Mouse (Mus musculus) kidney, postnatal 0 days (tissue): ENCODE measurements around the gene Axdnd1. TPM values are rescaled to one million over a fixed set of nuclear protein-coding genes. Genes with fewer than 3 reads are reported as not detected.
A peak's percentile ranks its signal among the peaks of the same experiment; 100 is the strongest.

Experiments used
- ATAC-seq: fragments of 200-750 bp; cut with Nextera tagmentation; replicated peaks from 2 replicates; pipeline ENCODE4 v1.8.0; 2017; ENCODE audit warnings: low read depth, moderate number of reproducible peaks, moderate TSS enrichment, moderate library complexity; ENCODE audit not compliant: low FRiP score
- DNase-seq: peaks from one replicate; pipeline ENCODE4 v3.0.0-alpha.2; 2016; ENCODE audit warnings: low spot score
- H3K27ac ChIP-seq: fragments of 300-500 bp; sonication (generic); 2 replicates; pipeline ENCODE4 v1.5.1; 2014; ENCODE audit warnings: mild to moderate bottlenecking
- H3K27me3 ChIP-seq: fragments of 300-500 bp; sonication (generic); 2 replicates; pipeline ENCODE4 v1.6.1; 2014; ENCODE audit warnings: low read length, mixed read lengths; ENCODE audit not compliant: insufficient read depth
- H3K36me3 ChIP-seq: fragments of 300-500 bp; sonication (generic); 2 replicates; pipeline ENCODE4 v1.6.1; 2014; ENCODE audit warnings: low read length, mixed read lengths; ENCODE audit not compliant: insufficient read depth
- H3K4me1 ChIP-seq: fragments of 300-500 bp; sonication (generic); replicated peaks from 2 replicates; pipeline ENCODE4 v1.6.1; 2014; ENCODE audit warnings: antibody characterized with exemption, low read length, mixed read lengths; ENCODE audit not compliant: insufficient read depth
- H3K4me2 ChIP-seq: fragments of 300-500 bp; sonication (generic); 2 replicates; pipeline ENCODE4 v1.6.1; 2014; ENCODE audit warnings: mild to moderate bottlenecking, low read length, moderate library complexity, mixed read lengths
- H3K4me3 ChIP-seq: fragments of 300-500 bp; sonication (generic); replicated peaks from 2 replicates; pipeline ENCODE4 v1.5.1; 2014; ENCODE audit warnings: low read depth, low read length
- H3K9ac ChIP-seq: fragments of 300-500 bp; sonication (generic); 2 replicates; pipeline ENCODE4 v1.6.1; 2014; ENCODE audit warnings: low read depth, low read length
- H3K9me3 ChIP-seq: fragments of 300-500 bp; sonication (generic); replicated peaks from 2 replicates; pipeline ENCODE4 v1.6.1; 2016; ENCODE audit warnings: low read length, inconsistent platforms, mixed read lengths
- CTCF ChIP-seq: IDR thresholded peaks from 2 replicates; pipeline ENCODE4 v1.5.1; 2016; ENCODE audit warnings: antibody characterized with exemption, low read depth, mild to moderate bottlenecking, moderate library complexity
- WGBS: fragments of 180-500 bp; shearing (Covaris S2); extraction: QIAGEN DNeasy Blood & Tissue Kit; methylation state at CpG from one replicate; pipeline ENCODE4 v1.1.7; 2014; 5-methylcytosine and 5-hydroxymethylcytosine counted together
- polyA plus RNA-seq: library from polyadenylated mRNA; unstranded; fragments of >200 nt; fragmentation: Nextera tagmentation; extraction: Ambion mirVana; gene quantifications from 2 replicates; pipeline ENCODE4 v1.2.1, GENCODE M21; 2015

Gene Axdnd1
- polyA plus RNA-seq, 1 experiment from 2014 or later, result 0.11 TPM

DNA sequence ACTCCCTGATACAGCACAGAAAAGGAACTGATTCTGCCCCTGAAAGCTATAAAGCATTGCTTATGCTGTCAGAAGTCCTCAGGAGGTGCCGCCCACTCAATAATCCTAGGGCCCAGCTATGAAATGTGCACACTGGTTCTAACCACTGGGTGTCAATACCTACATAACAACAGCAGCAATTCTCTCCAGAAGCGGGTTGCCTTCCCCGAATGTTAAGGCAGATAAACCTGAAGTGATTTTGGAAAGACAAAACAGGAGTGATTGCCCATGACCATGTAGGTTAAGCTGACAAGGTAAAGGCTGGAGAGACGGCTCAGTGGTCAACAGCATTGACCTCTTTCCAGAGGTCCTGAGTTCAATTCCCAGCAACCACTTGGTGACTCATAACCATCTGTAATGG lies 4.8 kb upstream of the Axdnd1 start:
- H3K27me3 ChIP-seq, result no peaks in the 10 kb centered on the region
- H3K4me1 ChIP-seq, result no peaks in the 10 kb centered on the region
- H3K36me3 ChIP-seq, result 0 out of 2 replicates have a peak, but pooled peaks cover 2% of the 10 kb centered on the region
- no peak overlapping the region for H3K9ac ChIP-seq
- no peaks in the 10 kb centered on the region for H3K9me3 ChIP-seq
- H3K4me3 ChIP-seq, result no peak overlapping the region
- no peak for ATAC-seq
- TF ChIP-seq CTCF, result no peak
- DNase-seq, result no peak
- no peak overlapping the region for H3K4me2 ChIP-seq
- no peak overlapping the region for H3K27ac ChIP-seq
- 89% methylated on average over 4 of the region's 4 CpGs for WGBS

DNA sequence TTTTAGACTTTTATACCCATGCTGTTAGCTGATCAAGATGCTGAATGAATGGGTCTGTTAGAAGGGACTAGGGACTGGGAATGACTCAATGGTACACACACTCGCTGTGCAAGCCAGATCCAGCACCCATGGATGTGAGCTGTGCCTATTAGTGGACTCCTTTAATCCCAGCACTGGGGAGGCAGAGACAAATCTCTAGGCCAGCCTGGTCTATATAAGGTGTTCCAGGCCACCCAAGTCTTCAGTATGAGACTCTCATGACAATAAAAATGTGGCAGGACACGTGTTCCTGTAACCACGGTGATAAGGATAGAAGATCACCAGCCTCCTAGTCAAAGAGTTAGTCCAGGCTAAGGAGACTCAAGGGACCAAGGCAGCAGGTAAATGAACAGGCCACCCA lies 3.1 kb upstream of the Axdnd1 start:
- ATAC-seq, result no peak
- WGBS, result 94% methylated on average over 3 of the region's 3 CpGs
- no peaks in the 10 kb centered on the region for H3K9me3 ChIP-seq
- H3K4me1 ChIP-seq, result no peaks in the 10 kb centered on the region
- TF ChIP-seq CTCF, result no peak
- H3K9ac ChIP-seq, result no peak overlapping the region
- H3K4me3 ChIP-seq, result no peak overlapping the region
- no peaks in the 10 kb centered on the region for H3K27me3 ChIP-seq
- no peak for DNase-seq
- no peak overlapping the region for H3K4me2 ChIP-seq
- H3K27ac ChIP-seq, result no peak overlapping the region
- H3K36me3 ChIP-seq, result 0 out of 2 replicates have a peak, but pooled peaks cover 2% of the 10 kb centered on the region

DNA sequence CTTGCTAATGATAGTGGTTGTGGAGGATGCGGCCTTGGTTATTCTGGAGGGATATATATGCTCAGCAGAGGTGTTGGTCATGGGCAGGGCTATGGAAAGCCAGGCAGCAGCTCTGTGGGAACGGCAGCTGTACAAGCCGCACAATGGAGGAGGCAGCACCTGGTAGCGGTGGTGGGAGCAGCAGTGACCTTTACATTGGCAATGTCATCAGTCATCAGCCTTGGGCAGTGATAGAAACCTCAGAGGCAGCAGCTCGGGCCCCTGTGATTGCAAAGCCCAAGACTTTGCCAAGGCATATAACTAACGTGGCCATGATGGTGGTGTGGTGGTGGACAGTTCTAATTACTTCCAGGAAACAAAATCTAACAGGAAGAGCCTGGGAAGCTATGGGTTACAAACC lies 2.5 kb upstream of the Axdnd1 start:
- Histone ChIP-seq H3K27me3 (no peaks in the 10 kb centered on the region), H3K9me3 (no peaks in the 10 kb centered on the region), H3K36me3 (0 out of 2 replicates have a peak, but pooled peaks cover 2% of the 10 kb centered on the region), H3K9ac (no peak overlapping the region), H3K4me1 (no peaks in the 10 kb centered on the region), H3K4me3 (no peak overlapping the region), H3K4me2 (no peak overlapping the region), H3K27ac (no peak overlapping the region)
- WGBS, result 87% methylated on average over 6 of the region's 6 CpGs
- no peak for DNase-seq
- ATAC-seq, result no peak
- TF ChIP-seq CTCF, result no peak

DNA sequence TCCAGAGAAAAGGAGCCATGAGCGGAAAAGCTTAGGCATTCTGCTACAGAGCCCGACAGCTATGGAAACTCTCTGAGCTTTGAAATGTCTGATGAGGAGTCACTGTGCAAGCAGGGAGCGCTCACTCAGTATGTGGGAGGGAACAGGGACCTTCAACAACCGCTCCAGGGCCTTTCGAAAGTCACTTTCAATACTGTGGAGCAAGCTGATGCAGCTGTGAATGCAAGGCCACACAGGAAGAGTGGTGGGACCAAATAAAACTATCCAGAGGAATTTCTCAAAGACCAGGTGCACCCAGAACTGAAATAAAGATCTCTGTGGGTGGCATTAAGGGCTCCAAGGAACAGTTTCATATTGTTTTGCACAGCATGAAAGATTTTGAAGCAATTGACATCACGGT lies 1.9 kb upstream of the Axdnd1 start:
- no peaks in the 10 kb centered on the region for H3K9me3 ChIP-seq
- ATAC-seq (no peak), DNase-seq (no peak)
- H3K4me1 ChIP-seq, result no peaks in the 10 kb centered on the region
- TF ChIP-seq CTCF, result no peak
- no peak overlapping the region for H3K27ac ChIP-seq
- 0 out of 2 replicates have a peak, but pooled peaks cover 1% of the 10 kb centered on the region for H3K36me3 ChIP-seq
- H3K4me3 ChIP-seq, result no peak overlapping the region
- WGBS, result 70% methylated on average over 6 of the region's 6 CpGs
- H3K4me2 ChIP-seq, result no peak overlapping the region
- H3K27me3 ChIP-seq, result no peaks in the 10 kb centered on the region
- no peak overlapping the region for H3K9ac ChIP-seq

DNA sequence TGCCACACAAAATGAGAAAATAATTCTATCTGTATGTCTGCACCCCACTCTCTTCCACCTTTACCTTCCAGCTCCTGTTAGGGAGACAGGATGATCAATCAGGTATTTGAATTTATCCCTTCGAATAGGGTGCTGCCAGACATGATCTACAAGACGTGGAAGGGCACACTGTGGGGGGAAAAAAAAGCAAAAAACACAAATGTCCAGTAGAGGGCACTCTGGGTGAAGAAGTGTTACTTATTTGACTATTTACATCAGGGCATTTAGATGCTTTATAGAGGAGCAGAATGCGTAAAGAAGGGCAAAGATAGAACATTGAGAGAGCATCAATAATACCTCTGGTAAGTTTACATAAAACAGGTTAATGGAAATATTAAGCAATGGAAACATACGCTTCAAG lies 2.8 kb downstream of the Axdnd1 start:
- H3K9ac ChIP-seq, result no peak overlapping the region
- DNase-seq (peak; percentile 25), ATAC-seq (no peak)
- H3K27ac ChIP-seq, result no peak overlapping the region
- H3K27me3 ChIP-seq, result no peaks in the 10 kb centered on the region
- no peak overlapping the region for H3K4me3 ChIP-seq
- no peaks in the 10 kb centered on the region for H3K36me3 ChIP-seq
- no peaks in the 10 kb centered on the region for H3K9me3 ChIP-seq
- peak; percentile 67 for TF ChIP-seq CTCF
- WGBS, result 62% methylated on average over 4 of the region's 4 CpGs
- no peak overlapping the region for H3K4me2 ChIP-seq
- no peaks in the 10 kb centered on the region for H3K4me1 ChIP-seq

DNA sequence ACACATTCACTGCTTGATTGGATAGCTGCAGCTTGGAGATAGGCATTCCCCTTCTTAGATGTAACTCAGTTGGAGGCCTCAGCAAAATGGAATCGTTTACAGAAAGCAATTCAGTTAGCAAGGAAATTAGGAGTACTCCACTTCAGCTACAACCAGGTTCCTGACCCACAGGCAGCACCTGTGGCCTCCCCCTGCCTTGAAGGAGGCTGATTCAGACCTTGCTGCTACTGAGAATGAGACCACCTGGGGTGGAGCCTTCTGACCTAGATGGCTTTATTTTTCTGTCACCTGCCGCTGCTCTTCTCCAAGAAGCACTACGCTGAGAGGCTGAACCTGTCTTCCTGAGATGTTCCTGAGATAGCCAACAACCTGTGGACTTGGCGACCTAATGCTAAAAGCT lies 12.4 kb downstream of the Axdnd1 start:
- Histone ChIP-seq H3K9me3 (no peaks in the 10 kb centered on the region), H3K4me3 (no peak overlapping the region), H3K4me1 (no peaks in the 10 kb centered on the region), H3K27me3 (no peaks in the 10 kb centered on the region), H3K36me3 (no peaks in the 10 kb centered on the region), H3K9ac (no peak overlapping the region), H3K27ac (no peak overlapping the region), H3K4me2 (no peak overlapping the region)
- ATAC-seq, result no peak
- 70% methylated on average over 4 of the region's 4 CpGs for WGBS
- DNase-seq, result no peak
- no peak for TF ChIP-seq CTCF

DNA sequence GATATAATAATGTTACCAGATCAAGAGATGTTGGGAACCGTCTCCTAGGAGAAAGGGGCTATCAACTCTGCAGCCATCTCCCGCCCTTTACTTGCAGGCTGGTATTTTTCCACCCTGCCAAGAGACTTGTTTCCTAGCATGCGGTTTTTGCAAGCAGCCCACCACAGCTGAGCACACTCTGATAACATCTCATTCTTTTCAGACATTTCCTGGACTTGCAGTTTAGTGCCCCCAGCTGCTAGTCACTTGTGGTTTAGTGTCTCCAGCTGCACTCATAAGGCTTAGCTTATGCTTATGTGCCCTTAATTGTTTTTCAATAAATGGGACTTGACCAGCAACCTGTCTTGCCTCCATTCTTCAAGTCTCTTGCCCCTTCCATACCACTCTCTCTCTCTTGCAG lies 13.0 kb downstream of the Axdnd1 start:
- WGBS, result 46% methylated on average over 3 of the region's 3 CpGs
- ATAC-seq, result no peak; the same call in 1 of the 2 replicates
- no peaks in the 10 kb centered on the region for H3K4me1 ChIP-seq

More for the DNA sequence above, 13.0 kb downstream of the Axdnd1 start:
- no peak overlapping the region for H3K9ac ChIP-seq
- H3K27me3 ChIP-seq, result no peaks in the 10 kb centered on the region
- H3K27ac ChIP-seq, result no peak overlapping the region
- H3K9me3 ChIP-seq, result no peaks in the 10 kb centered on the region
- DNase-seq, result peak; percentile 29
- no peak overlapping the region for H3K4me2 ChIP-seq
- no peak for TF ChIP-seq CTCF
- H3K4me3 ChIP-seq, result no peak overlapping the region
- H3K36me3 ChIP-seq, result no peaks in the 10 kb centered on the region
